Mouse (Mus musculus) hindlimb bud, embryonic 11.5 days (tissue): ENCODE results near the gene Tmem43.

Experiments used
- DNase-seq: peaks from one replicate; pipeline ENCODE4 v3.0.0-alpha.2; 2012; ENCODE audit warnings: low read depth, low spot score; ENCODE audit errors: extremely low spot score

Gene Tmem43

DNA sequence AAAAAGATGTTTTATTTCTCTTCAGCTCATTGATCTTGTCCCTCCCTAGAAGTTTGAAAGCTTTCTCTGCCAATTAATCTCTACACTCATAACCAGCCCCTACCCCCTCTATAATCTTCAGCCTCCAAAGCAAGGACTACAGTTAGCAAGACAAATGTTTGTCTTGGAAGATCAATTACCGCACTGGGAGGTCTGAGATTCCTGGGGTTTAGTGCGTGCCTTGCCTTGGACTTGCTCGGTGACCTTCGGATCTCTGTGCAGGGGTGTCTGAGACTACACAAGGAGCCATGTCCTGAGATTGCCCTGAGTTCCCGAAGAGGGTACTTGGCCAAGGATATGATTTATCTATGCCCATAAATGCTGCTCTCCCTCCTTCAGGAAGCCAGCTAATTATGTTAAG is 59.9 kb downstream of the Tmem43 start:
- DNase-seq, result no peak

DNA sequence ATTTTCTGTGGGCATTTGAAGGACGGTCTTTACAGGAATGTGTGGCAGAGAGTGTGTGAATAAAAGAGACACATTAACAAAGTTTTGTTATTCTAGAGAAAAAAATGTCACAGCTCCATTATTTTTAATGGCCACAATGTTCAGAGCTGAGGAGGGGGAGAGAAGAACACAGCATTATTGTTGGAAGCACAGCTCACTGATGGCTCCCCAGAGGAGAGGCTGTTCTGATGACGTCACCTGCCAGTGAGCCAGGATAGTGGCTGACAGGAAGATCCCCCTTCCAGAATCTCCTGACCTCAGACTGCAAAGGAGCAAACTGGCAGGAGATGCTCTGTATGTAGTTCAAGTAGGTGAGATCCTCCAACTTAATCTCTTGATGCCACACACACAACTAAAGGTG is 60.3 kb downstream of the Tmem43 start:
- no peak for DNase-seq

DNA sequence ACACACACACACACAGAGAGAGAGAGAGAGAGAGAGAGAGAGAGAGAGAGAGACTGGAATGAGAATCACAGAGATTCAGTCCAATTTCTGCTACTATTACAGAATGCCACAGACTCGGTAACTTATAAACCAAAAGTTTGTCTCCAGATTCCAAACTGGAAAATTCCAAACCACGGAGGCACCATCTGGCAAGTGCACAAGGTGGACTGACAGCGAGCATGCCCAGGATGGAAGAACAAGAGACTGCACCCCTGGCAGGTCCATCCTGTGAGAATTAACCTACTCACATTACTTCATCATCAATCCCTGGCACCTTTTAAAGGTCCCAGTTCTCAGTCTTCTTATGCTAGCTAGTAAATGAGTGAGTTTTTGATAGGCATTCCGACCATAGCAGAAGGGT is 60.8 kb downstream of the Tmem43 start:
- no peak for DNase-seq

DNA sequence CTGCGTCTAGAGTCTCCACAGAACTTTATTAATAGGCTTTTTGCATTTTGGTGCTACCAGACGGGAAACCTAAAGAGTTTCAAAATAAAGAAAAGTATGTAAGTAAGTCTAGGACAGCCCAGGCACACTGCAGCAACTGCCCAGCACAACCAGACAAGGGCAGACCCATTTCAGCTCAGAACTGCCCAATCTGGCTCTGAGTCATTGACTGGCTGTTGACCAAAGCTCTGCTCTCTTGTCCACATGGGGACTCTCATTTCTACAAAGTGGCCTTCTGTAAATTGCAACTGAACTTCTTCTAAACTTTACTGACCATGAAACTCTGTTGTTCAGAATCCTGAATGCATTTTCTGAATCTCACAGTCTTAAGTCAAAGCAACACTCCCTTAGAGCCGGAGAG is 61.7 kb downstream of the Tmem43 start:
- DNase-seq, result no peak

DNA sequence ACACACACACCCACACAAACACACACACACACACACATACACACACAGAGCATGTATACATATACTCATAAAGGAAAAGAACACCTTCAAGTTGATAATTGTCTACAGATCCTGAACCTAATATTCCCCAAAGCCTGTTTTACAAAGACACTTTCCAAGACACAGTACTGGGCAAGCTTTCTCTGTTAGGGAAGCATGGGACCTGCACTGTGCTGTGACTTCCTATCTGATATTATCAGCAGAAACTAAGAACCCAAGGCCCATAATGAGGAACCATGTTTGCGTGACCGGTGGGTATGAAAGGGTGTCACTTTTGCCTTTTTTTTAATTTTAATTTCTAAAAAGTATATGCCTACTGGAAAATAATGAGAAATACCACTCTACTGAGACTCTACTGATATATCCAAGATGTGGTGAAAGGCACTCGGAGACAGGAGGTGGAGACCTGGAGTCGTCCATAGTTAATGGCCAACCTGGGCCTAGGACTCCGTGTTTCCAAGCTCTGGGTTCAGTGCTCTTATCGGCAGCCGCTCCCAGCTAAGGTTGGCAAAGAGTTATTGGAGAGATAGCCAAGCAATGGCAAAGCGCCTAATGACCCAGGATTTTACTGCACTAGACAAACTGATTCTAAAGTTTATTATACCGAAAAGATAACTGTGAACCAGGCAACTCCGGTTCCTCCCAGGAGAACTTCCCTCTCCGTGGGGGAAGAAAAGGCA is 62.7 kb downstream of the Tmem43 start:
- no peak for DNase-seq
